Mouse (Mus musculus): ENCODE measurements around the gene Hesx1.

GRCm38 (mm10) chr14:27029771-27030173 is 35.6 kb downstream of the Hesx1 start:
- TF ChIP-seq SRF (IDR thresholded peaks at IDR 0.05; ENCODE audit: control insufficient read depth, insufficient read length, low read depth) = no peak
- TF ChIP-seq E2F4 (IDR thresholded peaks at IDR 0.05; ENCODE audit: insufficient read depth) = no peak
- no peak for TF ChIP-seq CEBPB (IDR thresholded peaks at IDR 0.05; ENCODE audit: insufficient read depth, poor library complexity, severe bottlenecking)
- no peak for TF ChIP-seq USF1 (IDR thresholded peaks at IDR 0.05; ENCODE audit: low read depth)
- no peak for TF ChIP-seq MAX (IDR thresholded peaks at IDR 0.05; ENCODE audit: low read depth)
- no peak for TF ChIP-seq MYOD1 (IDR thresholded peaks at IDR 0.05; ENCODE audit: control insufficient read depth in 1 of 3, insufficient read length in 2 of 3, low read depth in 2 of 3)
- no peak for TF ChIP-seq POLR2A (IDR thresholded peaks at IDR 0.05; ENCODE audit: insufficient read length, low read depth)
- no peak for TF ChIP-seq TCF12 (IDR thresholded peaks at IDR 0.05; ENCODE audit: insufficient read depth, poor library complexity, severe bottlenecking)
- TF ChIP-seq POLR2AphosphoS2 (IDR thresholded peaks at IDR 0.05; ENCODE audit: insufficient read length, low read depth) = no peak
